In genomic region chr15:3469230-3469629, GRCm38 (mm10) we compare ENCODE assay signal across 21 mouse cellular contexts.
A peak's percentile ranks its signal among the peaks of the same experiment; 100 is the strongest.
DNase-seq lines count a peak whose midpoint lies in the region; ATAC-seq and TF ChIP-seq lines count a peak whose summit lies in the region.
"Had no signal": no experiment of that assay in that cellular context is flagged by ENCODE, and none has a peak within 500 bp of the region (broad histone marks: within the 10 kb centered on the region; RNA-seq: fewer than 3 reads in every experiment).

No protein-coding gene starts in this region.

- no peak overlapping the region for H3K27ac ChIP-seq in kidney, adult 2 months (ENCODE audit: insufficient read depth, low read depth, low read length)
- no peak overlapping the region for H3K27ac ChIP-seq in midbrain, embryonic 16.5 days (ENCODE audit: low read length)
- H3K27ac ChIP-seq: embryonic facial prominence, embryonic 12.5 days; forebrain, embryonic 15.5 days; heart, embryonic 10.5 days; hindbrain, embryonic 12.5 days had no signal

- 81% methylated on average over 4 of the region's 4 CpGs for WGBS in kidney, adult 2 months
- WGBS in midbrain, embryonic 16.5 days: 95% methylated on average over 4 of the region's 4 CpGs

- H3K4me3 ChIP-seq in kidney, adult 2 months (ENCODE audit: insufficient read depth, low read depth, low read length): no peak overlapping the region
- no peak overlapping the region for H3K4me3 ChIP-seq in midbrain, embryonic 16.5 days (ENCODE audit: low read depth, low read length)
- H3K4me3 ChIP-seq: embryonic facial prominence, embryonic 12.5 days; forebrain, embryonic 15.5 days; heart, embryonic 10.5 days; hindbrain, embryonic 12.5 days had no signal

- peaks cover 10% of the 10 kb centered on the region; the same call in 1 of the 2 replicates for H3K4me1 ChIP-seq in kidney, adult 2 months (ENCODE audit: control insufficient read depth, insufficient read depth, low read length)
- no peaks in the 10 kb centered on the region for H3K4me1 ChIP-seq in midbrain, embryonic 16.5 days (ENCODE audit: control insufficient read depth, insufficient read depth, low read length)
- H3K4me1 ChIP-seq: embryonic facial prominence, embryonic 12.5 days; forebrain, embryonic 15.5 days; hindbrain, embryonic 12.5 days had no signal

- no peak for ATAC-seq in midbrain, embryonic 16.5 days
- ATAC-seq in monocyte, adult 5-6 weeks (replicated peaks; ENCODE audit: insufficient number of reproducible peaks, low FRiP score, low TSS enrichment, poor library complexity, severe bottlenecking): no peak
- ATAC-seq: forebrain, embryonic 15.5 days; hindbrain, embryonic 16.5 days; inflammation-experienced regulatory T-cells, adult 6 months; intestine, postnatal 0 days had no signal

- H3K9me3 ChIP-seq in midbrain, embryonic 16.5 days (replicated peaks; ENCODE audit: control insufficient read depth, low read length, poor library complexity, severe bottlenecking): no peaks in the 10 kb centered on the region
- H3K9me3 ChIP-seq: embryonic facial prominence, embryonic 12.5 days; forebrain, embryonic 15.5 days; heart, embryonic 10.5 days; hindbrain, embryonic 12.5 days had no signal

- no peaks in the 10 kb centered on the region for H3K27me3 ChIP-seq in kidney, adult 2 months (replicated peaks; ENCODE audit: control insufficient read depth, insufficient read depth, low read length)
- no peaks in the 10 kb centered on the region for H3K27me3 ChIP-seq in midbrain, embryonic 16.5 days (ENCODE audit: control insufficient read depth, insufficient read depth, low read depth, low read length)
- H3K27me3 ChIP-seq: embryonic facial prominence, embryonic 12.5 days; forebrain, embryonic 15.5 days; hindbrain, embryonic 12.5 days had no signal

- peak; percentile 15 for DNase-seq in adrenal gland, postnatal 14 days
- no peak for DNase-seq in adrenal gland, adult 8-10 months
- DNase-seq in kidney, adult 2 months: peak; percentile 30
- no peak for DNase-seq in kidney, adult 11 months
- peak; percentile 37 for DNase-seq in gastrocnemius, postnatal 10 days
- DNase-seq in skeletal muscle tissue, adult 2 months (ENCODE audit: low read depth, low spot score): peak; percentile 85
- DNase-seq: adrenal gland, adult 2 months; cerebellum, adult 11-12 months; cerebellum, adult 9-11 months; heart, adult 18-20 months; heart, postnatal 10 days; heart, postnatal 4 days had no signal

- H3K9ac ChIP-seq in midbrain, embryonic 16.5 days (ENCODE audit: low read depth, low read length): no peak overlapping the region
- H3K9ac ChIP-seq: embryonic facial prominence, embryonic 12.5 days; forebrain, embryonic 15.5 days; hindbrain, embryonic 12.5 days had no signal

- TF ChIP-seq POLR2A in kidney, adult 2 months (IDR thresholded peaks at IDR 0.05; ENCODE audit: low read depth, low read length): no peak

- peaks cover 2% of the 10 kb centered on the region; the same call in 1 of the 2 replicates for H3K36me3 ChIP-seq in kidney, adult 2 months (ENCODE audit: control insufficient read depth, insufficient read depth, low read length)
- no peaks in the 10 kb centered on the region for H3K36me3 ChIP-seq in midbrain, embryonic 16.5 days (ENCODE audit: control insufficient read depth, insufficient read depth, low read length)
- H3K36me3 ChIP-seq: embryonic facial prominence, embryonic 12.5 days; forebrain, embryonic 15.5 days; heart, embryonic 10.5 days; hindbrain, embryonic 12.5 days had no signal

- H3K4me2 ChIP-seq in midbrain, embryonic 16.5 days (ENCODE audit: low read length): no peak overlapping the region
- H3K4me2 ChIP-seq: embryonic facial prominence, embryonic 12.5 days; forebrain, embryonic 15.5 days; hindbrain, embryonic 12.5 days had no signal

- TF ChIP-seq CTCF in kidney, adult 2 months (conservative IDR thresholded peaks at IDR 0.05; ENCODE audit: insufficient read depth, insufficient read length, low read depth, low read length): no peak

Comparison
In these comparisons a context has a peak if more than half of its experiments do, and no peak if none do; other contexts are left out.
1. DNase-seq: peak in adrenal gland, postnatal 14 days (single experiment), kidney, adult 2 months (single experiment), gastrocnemius, postnatal 10 days (single experiment) and skeletal muscle tissue, adult 2 months (single experiment); none in adrenal gland, adult 8-10 months (single experiment) and kidney, adult 11 months (single experiment).